Mouse (Mus musculus) small intestine, adult 2 months (tissue): ENCODE data around the gene Mcam.

Experiments
- CTCF ChIP-seq: fragments of 200-500 bp; IDR thresholded peaks from 2 replicates; pipeline ENCODE4 v1.5.1; 2012; ENCODE audit warnings: low read depth, mild to moderate bottlenecking, control low read depth, inconsistent platforms, low read length, moderate library complexity, mixed read lengths; ENCODE audit not compliant: insufficient replicate concordance, insufficient read length; ENCODE audit errors: extremely low read depth
- POLR2A ChIP-seq: fragments of 200-500 bp; IDR thresholded peaks from 2 replicates; pipeline ENCODE4 v1.6.1; 2012; ENCODE audit warnings: low read depth, mild to moderate bottlenecking, control low read depth, inconsistent platforms, low read length, moderate library complexity

DNA sequence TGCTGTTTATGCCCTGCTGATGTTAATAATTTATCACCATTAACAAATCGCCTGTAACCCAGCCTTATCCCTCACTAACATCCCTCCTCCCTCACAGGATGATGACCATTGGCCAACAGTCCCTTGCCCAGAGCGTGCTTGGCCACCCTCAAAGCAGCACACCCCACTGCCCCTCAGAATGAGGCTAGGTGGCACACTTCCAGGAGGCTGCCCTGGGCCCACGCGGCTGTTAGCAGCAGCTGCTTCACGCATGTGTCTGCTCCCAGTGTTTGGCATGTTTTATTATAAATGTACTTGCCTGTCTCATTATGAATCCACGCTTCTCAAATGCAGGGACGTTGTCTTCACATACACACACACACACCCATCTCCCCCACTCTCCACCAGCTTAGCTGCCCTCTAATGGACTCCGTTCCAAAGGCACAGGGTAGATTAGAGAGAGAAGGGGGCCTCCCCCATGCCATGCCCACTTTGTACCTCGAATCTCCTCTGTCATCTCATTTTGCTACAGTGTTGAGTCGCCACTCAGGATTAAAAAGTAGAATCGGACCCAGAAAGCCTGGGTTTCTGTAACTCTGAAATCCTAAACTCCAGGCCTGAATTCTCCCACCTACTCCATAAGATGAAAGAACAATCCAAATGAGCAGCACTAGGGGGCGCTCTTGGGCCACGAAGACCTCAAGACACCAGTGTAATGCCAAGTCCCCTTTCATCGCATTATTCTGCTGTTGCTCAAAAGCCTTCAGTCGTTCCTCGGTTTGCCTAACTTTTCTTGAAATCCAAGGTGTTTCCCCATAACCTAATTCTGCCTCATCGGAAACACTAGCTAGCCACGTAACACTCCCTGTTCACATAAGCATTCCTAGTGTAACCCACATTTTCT, 8.5 kb upstream of the Mcam start:
- TF ChIP-seq POLR2A = no peak
- peak; percentile 83; the same call in 1 of the 2 replicates for TF ChIP-seq CTCF
